Mouse (Mus musculus) thymus, postnatal 25 days (tissue): ENCODE data around the gene Hoxa10.

Source experiments
- DNase-seq: peaks from one replicate; pipeline ENCODE4 v3.0.0; 2022

Hoxa10 gene

DNA sequence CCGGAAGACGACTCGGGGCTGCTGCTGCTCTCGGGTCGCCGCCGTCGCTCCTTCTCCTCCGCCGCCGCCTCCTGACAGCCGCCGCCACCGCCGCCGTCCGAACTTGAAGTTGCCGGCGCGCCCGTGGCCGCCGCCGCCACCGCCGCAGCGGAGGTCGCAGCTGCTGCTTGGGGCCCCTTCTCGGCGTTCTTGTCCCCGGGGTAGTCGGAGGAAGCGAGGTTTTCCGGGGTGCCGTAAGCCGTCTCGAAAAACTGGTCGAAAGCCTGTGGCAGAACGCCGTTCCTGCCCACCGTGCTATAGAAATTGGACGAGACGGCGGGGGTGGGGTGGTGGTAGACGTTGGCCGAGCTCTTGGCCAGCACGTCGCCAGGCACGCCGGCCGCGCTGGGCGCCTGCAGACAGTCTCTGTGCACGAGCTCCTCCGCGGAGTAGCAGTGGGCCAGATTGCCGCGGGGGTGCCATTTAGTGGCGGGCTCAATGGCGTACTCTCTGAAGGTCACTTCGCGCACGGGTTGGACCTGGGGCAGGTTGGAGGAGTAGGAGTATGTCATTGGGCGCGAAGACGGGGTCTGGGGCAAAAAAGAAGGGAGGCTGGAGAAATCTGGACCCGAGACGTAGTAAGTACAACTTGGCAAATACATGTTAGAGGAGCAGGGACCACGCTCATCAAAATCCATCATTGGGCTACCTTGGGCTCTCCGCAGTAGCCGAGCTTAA, 4.5 kb upstream of the Hoxa10 start:
- no peak for DNase-seq

DNA sequence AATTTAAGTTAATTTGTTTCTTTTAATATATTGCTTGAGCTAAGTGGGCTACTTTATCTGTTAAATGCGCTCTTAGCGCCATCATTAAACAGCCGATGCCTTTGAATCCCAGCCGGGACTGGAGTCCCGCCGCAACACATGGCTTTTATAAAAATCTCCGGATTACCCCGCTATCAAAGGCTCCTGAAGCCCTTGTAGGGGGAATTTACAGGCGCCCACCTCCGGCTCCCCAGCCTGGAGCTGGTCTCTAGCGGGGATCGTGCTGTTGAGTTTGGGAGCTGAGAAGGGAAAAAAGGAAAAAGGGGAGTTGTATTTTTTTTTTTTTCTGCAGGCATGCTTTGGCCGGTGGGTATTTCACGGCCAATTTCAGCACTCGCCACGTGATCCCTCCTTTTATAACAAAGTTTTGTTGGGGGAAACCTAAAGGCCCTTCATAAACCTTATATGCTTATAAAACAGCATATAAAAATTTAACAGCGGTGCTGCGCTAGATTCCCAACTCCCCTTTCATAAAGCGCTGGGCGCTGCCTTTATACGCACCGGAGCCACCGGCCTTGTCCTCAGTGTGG, 3.9 kb upstream of the Hoxa10 start:
- no peak for DNase-seq

DNA sequence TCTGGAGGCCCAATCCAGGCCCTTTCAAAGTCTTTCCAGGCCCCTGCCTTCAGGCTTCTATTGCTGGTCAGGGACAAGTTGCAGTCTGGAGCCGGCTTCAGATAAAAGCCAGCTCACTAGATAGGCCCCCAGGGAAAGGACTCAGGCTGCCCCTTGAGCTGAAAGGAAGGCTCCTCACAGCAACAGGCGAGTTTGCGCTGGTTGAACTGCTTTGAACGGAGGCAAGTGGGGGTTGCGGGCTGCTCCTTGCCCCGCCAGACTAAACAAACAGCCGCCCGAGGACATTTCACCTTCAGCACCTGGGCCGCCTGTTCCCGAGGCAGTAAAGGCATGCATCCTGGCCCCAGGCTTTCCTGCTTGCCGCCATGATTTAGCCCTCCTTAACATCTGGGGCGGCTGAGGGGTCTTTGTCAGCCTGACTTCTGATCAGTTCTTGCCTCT, 3.0 kb upstream of the Hoxa10 start:
- no peak for DNase-seq

DNA sequence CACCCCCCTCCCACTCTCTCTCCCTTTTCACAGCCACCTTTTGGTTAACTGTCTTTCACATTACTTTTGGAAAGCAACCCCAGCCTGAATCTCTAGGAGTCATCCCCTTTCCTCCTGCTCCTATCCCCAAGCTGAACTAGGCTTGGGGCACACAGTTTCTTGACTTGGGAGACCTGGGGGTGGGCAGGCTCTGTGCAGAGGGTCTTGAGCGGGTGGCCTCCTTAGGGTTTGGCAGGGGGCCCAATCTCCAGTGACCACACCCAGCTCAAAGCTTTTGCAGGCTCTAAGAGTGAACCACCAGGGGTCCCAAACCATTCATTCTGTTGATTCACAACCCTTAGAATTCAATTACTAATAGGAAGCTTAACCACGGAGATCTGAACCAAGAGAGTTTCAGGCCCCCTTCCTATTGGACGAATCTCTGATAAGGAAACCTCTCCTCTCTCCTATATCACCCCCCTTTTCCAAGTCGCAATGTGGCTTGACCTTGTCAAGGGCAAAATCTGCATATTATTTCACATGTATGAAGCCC, 2.2 kb upstream of the Hoxa10 start:
- no peak for DNase-seq

DNA sequence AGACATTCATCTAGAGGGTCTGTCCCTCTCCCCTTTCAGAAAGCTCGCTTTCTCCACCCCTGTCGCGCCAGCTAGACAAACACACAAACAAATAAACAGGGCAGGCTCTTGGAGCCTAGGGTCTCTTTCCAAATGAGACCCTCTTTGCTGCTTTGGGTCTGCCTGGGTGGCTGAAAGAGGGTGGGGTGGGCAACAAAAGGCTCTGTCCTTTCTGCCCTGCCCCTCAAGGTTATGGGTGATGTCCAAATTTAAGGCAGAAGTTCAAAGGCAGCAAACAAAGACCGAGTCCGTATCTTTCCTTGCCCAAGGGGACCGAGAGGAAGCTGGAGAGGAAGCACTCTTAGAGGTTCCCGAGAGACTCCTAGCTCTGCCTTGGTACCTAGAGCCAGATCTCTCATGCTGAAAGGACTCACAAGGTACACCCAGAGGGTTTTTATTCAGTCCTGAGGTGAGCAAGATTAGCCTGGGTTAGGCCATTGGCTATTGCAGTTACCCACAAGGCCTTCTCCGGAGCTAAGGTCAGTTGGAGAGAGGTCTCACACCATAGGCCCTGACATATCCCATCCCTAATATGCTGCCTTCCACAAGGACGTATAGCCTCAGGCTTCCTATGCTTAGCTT, 457 bp upstream of the Hoxa10 start:
- DNase-seq, result no peak

DNA sequence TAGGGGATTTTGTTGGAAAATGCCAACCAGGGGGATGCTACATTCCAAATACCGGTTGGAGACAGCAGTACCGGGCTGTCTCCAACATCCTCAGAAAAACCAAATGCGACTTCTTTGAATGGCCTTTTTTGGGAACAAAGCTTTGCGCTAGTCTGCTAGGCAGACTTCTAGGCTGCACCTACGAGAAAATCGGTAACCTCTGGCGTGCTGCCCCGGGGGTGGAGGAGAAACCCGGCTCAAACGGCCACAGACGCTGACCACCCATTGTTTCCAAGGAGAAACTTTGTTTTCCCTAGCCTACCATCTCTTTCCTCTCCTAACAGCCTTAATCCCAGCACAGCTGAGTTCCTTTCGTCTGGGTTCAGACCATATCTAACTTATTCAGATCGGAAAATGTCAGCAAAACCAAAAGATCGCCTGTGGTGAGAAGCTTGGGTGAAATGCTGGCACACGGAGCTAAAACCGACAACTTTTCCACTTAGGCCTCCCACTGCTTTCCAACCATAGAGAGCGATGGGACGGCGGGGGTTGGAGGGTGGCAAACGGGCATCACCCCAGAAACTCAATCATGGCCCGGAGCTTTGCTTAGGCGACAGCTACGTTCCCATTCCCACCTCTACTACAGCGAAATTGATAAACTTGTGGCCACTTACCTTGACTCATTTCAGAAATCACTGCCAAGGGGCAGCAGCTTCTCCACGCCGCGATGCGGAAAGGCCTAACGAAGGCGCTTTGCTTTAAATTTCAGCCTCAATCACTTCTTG, 847 bp downstream of the Hoxa10 start:
- no peak for DNase-seq

DNA sequence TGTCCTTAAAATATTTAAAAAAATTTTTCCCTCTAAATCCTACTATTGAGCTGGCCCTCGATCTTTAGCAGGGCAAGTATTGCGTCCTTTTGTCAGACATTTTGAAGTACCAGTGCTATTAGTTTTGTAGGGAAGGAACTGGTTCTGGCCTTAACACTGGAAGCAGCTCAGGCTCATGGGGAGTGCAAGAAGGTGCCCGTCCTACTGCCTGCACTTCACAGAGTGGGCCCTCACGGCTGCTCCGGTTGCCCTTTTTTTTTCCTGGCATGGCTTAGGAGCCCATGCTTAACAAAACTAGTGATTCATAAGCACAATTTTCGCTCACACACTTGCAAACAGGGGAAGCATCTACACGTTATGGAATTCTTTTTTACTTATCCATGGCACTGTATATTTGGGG, 1.7 kb downstream of the Hoxa10 start:
- no peak for DNase-seq

DNA sequence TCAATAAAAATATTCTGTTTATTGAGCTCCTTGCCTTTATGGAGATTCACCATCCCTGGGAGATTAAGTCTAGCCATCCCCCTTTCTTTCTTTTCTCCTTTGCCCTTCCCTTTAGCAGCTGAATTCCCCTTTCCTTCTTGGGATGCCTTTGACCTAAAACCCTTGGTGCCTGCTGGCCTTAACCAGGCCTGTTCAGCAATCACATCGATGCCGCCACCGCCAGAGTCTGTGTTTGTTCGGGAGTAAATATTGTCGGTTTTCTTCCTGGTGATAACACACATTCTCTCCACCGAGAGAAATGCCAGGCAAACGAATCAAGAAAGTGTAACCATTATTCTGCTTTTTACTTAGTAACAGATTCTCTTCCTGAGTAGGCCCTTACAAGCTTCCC, 2.5 kb downstream of the Hoxa10 start:
- DNase-seq, result no peak

DNA sequence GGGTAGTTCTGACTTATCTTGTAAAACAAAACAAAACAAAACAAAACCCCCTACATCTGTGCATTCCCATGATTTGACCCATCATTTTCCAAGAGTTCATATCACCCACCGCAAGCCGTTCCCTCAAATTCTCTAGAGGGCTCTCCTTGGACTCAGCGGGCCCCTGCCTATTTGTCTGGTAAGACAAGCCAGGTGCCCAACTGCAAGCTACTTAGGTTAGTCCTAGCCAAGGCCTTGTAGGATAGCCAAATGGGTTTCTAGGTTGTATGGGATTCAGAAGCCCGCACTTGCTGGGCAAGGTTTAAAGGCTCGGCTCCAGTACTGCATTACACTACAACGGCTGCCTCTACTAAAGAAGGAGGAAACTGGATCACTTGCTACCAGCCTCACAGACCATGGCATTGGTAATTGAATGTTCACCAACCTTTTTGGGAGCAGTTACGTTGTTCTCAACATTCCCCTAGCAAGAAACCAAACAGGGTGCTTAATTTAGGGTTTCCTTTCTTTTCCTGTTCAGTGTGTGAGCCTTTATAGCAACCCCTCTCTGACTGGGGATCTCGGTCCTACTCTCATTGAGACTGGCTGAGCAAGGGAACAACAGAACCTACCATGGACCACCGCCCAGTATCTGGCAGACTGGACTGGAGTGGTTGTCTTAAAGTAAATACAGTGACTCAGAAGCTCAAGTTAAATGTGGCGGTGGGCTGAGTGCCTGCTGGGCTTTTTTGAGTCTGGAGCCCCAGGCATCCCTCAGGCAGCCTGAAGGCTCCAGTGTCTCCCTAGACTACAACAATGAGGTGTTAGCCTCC, 3.1 kb downstream of the Hoxa10 start:
- no peak for DNase-seq

DNA sequence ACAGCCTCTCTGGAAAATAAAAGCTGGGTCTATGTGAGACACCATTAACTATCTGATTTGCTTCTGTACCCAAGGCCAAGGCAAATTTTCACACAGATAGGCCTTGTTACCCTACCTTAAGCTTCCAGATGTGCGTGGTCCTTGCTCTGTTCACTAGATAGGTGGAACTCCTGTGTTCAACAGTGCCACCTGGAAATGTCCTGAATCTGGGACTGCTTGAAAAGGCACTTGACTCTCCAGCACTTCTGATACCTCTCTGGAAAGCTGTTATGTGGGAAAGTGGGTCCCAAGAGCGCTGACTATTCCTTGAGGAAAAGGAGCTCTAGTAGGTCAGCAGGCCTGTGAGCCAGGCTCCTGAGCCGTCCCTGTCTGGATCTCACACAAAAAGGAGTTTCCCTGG, 3.8 kb downstream of the Hoxa10 start:
- no peak for DNase-seq

DNA sequence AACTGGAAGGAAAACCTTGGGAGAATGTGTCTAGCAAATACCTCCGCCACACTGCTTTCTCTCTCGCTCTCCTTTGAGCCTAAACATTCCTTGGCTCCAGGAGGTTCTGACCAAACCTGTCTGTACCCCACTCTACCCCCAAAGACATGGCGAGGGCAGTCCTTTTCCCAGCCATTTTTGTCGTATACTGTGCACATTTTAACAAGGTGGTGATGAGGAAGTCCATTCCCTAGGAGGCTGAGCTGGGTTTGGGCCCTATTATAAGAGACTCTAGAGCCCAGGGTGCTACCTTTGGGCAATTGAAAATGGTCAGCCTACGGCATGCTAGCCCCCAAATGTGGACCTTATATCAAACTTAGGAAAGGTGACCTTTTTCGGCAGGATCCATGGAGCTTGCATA, 4.8 kb downstream of the Hoxa10 start:
- DNase-seq, result no peak

DNA sequence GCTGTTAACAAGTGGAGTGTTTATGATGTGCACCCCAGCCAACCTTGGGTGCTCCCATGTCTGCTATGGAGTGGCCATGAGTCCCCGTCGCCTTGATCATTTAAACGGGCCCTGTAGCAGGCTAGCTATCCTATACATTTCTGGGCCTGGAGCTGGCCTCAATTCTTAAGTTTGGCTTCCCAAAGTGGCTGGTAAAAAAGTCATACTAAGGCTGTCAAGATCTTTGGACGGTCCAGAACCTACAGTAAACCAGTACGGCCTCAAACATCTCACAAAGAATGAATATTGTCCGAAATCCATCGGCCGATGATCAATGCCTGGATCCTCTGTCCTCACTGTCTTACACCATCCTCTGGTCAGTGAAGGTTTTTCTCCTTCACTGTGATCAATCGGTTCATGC, 5.4 kb downstream of the Hoxa10 start:
- no peak for DNase-seq

DNA sequence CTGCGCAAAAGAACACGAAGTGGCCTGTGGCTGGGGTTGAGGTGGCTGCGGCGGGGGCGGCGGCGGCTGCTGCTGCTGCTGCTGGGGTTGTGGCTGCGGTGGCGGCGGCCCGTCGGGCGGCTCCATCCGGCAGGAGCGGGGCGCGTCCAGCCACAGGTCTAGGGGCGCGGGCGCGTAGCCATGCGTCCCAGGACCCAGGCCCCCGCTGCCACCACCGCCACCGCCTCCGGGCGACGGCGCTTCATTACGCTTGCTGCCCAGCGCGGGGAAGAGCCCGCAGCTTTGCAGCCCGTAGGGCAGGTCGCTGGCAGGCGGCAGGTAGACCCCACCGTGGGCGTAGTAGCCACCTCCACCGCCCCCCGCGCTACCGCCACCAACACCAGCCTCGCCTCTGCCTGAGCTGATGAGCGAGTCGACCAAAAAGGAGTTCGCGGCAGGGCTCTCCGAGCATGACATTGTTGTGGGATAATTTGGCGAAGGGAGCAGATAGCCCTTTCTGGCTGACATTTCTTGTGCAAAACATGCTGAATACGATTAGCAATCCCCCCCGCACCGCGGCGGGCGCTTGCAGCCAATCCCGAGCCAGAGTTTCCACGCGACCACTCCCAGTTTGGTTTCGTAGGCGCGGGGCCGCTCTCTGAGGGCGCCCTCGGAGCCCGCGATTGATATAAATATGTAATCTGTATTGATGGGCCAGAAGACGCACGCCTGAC, 6.1 kb downstream of the Hoxa10 start:
- DNase-seq, result no peak

DNA sequence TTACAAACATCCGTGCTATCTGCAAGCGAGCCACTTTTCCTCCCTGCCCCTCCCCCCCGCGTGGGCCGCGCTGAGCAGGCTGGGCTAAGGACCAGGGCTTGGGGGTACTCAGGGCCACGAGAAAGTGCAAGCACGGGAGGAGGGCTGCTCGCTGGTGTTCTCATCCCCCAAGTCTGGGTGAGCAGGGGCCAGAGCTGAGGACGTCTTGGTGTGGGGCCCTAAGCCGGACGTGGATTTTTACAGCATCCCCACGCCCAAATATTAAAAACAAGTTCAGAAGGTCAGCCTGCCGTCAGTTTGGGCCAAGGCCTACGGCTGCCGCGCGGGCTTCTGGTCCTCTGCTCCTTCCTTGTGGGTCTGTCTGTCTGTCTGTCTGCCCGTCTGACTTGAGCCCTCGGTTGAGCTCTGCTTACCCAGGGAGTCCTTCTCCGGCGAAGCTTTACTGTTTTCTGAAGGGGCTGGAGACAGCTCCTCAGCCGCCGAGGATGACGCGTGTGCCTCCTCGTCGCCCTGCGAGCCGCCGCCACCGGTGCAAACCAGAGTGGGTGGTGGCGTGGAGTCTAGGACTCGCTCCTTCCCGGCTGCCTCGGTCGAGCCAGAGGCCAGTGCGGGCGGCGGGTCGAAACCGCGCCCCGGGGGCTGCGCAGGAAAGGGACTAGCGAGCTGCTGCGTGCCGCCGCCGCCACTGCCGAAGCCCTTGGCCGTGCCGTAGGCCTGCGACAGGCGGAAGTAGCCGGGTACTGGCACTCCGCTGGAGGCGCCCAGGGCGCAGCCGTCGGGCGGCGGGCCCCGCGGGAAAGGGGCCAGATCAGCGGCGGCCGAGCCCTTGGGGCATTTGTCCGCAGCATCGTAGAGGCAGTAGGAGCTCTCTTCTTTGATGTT, 6.9 kb downstream of the Hoxa10 start:
- peak; percentile 25 for DNase-seq

DNA sequence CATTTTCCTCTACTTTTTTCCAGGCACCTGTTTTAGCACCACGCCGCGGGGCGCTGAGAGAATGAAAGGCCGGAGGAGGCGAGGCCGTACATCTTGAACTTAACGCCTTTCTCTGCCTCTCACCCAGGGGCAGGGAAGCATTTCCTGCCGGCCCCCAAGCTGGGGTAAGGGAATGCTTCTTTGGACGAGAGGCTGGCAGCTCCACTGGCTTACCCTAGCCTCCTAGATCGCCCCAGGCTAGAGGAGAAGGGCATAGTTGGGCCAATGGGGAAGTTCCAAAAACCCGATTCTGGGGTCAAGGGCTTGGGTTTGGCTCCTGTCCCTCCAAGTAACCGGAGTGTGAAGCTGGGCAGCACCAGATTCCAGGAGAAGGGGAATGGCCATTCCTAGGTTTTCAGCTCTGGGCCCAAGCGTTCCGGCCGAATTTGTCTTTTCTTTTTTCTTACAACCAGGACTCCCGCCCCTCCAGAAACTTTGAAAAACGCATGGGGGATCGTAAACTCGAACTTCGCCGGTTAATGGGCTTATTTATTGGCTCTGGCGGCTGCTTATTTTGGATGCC, 7.6 kb downstream of the Hoxa10 start:
- DNase-seq, result no peak

DNA sequence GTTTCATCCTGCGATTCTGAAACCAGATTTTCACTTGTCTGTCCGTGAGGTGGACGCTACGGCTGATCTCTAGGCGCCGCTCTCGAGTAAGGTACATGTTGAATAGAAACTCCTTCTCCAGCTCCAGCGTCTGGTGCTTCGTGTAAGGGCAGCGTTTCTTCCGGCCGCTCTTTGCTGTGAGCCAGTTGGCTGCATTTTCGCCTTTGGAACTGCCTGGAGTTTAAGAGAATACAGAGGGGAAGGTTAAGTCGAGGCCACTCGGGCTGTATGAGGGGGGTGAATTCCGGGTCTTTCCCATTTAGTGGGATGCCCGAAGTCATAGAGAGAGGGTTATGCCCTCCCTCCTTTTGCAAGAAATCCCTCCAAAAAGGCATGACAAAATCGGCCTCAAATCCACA, 8.1 kb downstream of the Hoxa10 start:
- DNase-seq, result peak; percentile 18

DNA sequence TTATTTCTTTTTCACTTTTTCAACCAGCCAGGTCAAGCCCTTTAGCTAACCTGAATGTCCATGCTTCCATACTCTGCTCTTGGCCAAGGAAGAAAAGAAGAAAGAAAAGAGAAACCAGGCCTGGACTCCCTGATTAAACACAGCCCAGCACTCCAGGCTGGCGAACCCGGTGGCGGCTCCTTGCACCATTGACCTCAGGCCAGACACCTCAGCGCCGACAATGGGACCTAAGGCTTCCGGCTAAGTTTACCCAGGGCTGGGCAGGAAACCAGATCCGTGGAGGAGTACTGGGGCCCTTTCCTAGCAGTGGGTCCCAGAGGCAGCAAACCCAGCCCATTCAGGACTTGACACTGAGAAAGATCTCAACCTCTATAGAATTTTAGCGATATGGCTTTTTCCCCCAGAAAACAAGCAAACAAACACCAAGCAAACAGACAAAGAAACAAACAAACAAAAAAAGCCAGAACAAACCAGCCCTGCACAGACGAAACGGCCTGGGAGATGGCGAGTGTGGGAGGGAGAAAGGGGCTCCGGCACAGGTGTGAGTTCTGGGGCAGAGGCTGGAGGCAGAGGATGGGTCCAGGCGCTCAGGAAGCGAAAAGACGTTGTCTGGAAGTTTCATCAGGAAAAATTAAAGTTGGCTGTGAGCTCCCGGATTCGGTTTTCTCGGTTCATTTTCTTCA, 8.6 kb downstream of the Hoxa10 start:
- DNase-seq, result peak; percentile 7

DNA sequence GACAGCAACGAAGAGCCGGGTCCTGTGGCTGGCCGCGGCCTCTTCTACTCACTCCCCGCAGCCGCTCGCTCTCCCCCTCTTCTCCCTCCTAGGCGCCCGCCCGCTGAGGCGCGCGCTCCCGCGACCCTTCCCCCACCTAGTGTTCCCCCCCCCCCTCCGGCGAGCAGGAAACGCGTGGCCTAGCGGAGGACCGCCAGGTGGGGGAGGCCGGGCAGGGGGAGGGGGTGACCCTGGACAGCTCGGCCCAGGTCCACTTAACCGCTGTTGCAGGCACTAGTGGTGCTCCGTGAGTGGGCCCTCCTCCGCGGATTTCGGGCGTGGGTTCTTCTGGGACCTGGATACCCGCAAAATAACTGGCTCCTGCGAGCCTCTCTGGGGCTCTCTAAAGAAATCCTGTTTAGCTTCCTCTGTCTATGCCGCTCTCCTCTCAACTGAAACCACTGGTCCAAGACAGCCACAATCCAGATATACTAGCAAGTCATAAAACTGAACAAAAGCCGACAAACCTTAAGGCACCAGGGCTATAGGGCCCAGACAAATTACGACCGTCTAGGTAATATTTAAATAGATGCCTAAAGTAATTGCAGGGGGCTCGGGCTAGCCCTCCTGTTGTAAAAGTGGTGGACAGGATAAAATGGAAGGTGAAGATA, 10.0 kb downstream of the Hoxa10 start, which contains the start of gene Hoxa9:
Gene Hoxa9 (minus strand): TSS at position 574 of the 650 bp plus-strand sequence.
- no peak for DNase-seq
